Mouse (Mus musculus): ENCODE results near the gene Bcl7a.

- no peak for TF ChIP-seq CTCF (IDR thresholded peaks at IDR 0.05; ENCODE audit: low read depth, low read length)
- TF ChIP-seq POLR2A (IDR thresholded peaks at IDR 0.05; ENCODE audit: extremely low read depth, insufficient read depth, low read length): no peak
Measured at GRCm38 (mm10) chr5:123423885-123424284, 80.3 kb downstream of the Bcl7a start.

All from liver, adult 2 months (tissue).